Mouse (Mus musculus): Measurements from ENCODE around the gene Fam208b.

GRCm38 (mm10) chr13:3644871-3645270 lies 34.0 kb upstream of the Fam208b start:
- TF ChIP-seq POLR2A (IDR thresholded peaks at IDR 0.05; ENCODE audit: insufficient read depth, low read length) (no peak), EP300 (IDR thresholded peaks at IDR 0.05; ENCODE audit: insufficient read depth, low read depth, low read length) (no peak), CTCF (IDR thresholded peaks at IDR 0.05; ENCODE audit: low read depth, low read length) (no peak)

Measured in ES-Bruce4 (cell line).